Mouse (Mus musculus) lung, postnatal 14 days (tissue): ENCODE measurements around the gene Fgf11.

Experiments used
- DNase-seq: peaks from one replicate; pipeline ENCODE4 v3.0.0; 2021

The Fgf11 gene

GRCm38 (mm10) chr11:69815155-69815554 is 13.5 kb upstream of the Fgf11 start, which contains the start of gene Gm39566:
Gene Gm39566, minus strand, starts transcription at chr11:69815298.
- no peak for DNase-seq

DNA sequence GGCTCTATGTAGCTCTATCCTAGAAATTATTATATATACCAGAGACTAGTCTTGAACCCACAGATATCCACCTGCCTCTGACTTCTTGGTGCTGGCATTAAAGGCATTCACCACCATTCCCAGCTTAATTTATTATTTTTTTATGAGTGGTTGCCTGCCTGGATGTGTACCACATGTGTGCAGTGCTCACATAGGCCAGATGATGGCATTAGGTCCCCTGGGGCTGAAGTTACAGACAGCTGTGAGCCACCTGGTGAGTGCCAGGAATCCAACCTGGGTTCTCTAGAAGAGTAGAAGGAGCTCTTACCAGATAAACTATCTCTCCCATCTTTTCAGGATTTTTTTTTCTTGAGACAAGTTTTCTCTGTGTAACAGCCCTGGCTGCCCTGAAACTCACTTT is 8.6 kb upstream of the Fgf11 start:
- no peak for DNase-seq

DNA sequence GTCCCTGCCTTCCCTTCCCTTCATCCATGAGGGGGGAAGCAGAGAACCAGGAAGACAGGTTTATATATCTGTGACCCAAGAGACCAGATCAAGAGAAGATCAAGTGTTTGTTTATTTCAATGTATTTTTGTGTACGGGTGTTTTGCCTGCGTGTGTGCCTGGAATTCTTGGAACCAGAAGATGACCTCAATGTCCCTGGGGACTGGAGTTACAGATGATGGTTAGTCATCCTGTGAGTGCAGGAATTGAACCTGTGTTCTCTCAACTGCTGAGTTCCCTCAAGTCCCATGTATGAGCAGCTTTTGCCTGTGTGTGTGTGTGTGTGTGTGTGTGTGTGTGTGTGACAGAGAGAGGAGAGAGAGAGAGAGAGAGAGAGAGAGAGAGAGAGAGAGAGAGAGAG is 6.0 kb upstream of the Fgf11 start:
- DNase-seq = no peak

GRCm38 (mm10) chr11:69806378-69806777 is 4.7 kb upstream of the Fgf11 start:
- DNase-seq = no peak

GRCm38 (mm10) chr11:69804972-69805909 is 3.6 kb upstream of the Fgf11 start, which contains the start of gene Tmem102:
Gene Tmem102, minus strand, starts transcription at chr11:69805624.
- DNase-seq = peak; percentile 53

GRCm38 (mm10) chr11:69804652-69804940 is 2.9 kb upstream of the Fgf11 start:
- DNase-seq = peak; percentile 27

GRCm38 (mm10) chr11:69803786-69804651 is 2.4 kb upstream of the Fgf11 start:
- DNase-seq = peak; percentile 78

- no peak for DNase-seq
Observed at GRCm38 (mm10) chr11:69803328-69803727, 1.7 kb upstream of the Fgf11 start.

GRCm38 (mm10) chr11:69802648-69803105 is 1.0 kb upstream of the Fgf11 start:
- DNase-seq = peak; percentile 90

- peak; percentile 67 for DNase-seq
Observed at GRCm38 (mm10) chr11:69800392-69801197, 1.1 kb downstream of the Fgf11 start.

- DNase-seq = no peak
Observed at GRCm38 (mm10) chr11:69800138-69800391, 1.6 kb downstream of the Fgf11 start.

- DNase-seq = no peak
Observed at GRCm38 (mm10) chr11:69799394-69800137, 2.1 kb downstream of the Fgf11 start.

- DNase-seq = no peak
Observed at GRCm38 (mm10) chr11:69797924-69798323, 3.7 kb downstream of the Fgf11 start.

- DNase-seq = no peak
Observed at GRCm38 (mm10) chr11:69795983-69796435, 5.6 kb downstream of the Fgf11 start.

- peak; percentile 95 for DNase-seq
Observed at GRCm38 (mm10) chr11:69795168-69795982, 6.3 kb downstream of the Fgf11 start, which contains the start of gene Chrnb1. Gene Chrnb1, minus strand, starts transcription at chr11:69795943.

GRCm38 (mm10) chr11:69793429-69793828 is 8.2 kb downstream of the Fgf11 start:
- DNase-seq = no peak

DNA sequence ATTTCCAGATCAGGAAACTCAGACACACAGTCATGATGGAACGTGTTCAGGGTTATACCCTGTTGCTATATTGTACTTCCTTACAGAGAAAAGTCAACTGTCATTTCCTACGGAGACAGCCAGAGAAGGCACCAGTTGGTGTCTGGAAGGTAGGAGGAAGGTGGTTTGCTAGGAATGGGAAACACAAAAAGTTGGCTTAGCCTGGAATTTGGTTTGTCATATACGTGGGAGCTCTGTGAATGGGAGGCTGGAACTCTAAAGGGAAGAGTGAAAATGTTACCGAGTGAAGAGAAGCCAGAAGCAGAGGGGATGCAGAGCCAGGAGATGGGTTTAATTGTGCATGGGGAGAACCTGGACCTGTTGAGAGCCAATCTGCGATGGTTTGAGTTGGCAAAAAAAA is 10.2 kb downstream of the Fgf11 start:
- no peak for DNase-seq

DNA sequence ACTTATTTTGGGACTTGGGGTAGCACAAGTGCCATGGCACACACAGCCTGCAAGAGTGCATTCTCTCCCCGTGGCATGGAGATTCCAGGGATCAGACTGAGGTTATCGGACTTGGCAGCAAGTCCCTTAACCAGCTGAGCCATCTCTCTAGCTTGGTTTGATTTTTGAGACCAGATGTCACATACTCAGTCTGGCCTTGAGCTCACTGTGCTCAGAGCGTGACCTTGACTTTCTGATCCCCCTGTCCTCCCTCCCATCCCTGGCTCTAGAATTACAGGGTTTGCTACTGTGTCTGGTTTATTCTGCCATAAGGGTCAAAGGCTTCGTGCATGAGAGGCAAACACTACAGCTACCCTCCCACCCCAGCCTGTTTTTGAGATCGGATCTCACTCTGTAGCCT is 12.2 kb downstream of the Fgf11 start:
- no peak for DNase-seq

- no peak for DNase-seq
Observed at GRCm38 (mm10) chr11:69787306-69787705, 14.4 kb downstream of the Fgf11 start.

- DNase-seq = peak; percentile 67
Observed at GRCm38 (mm10) chr11:69784793-69785272, 16.8 kb downstream of the Fgf11 start.

GRCm38 (mm10) chr11:69781828-69782227 is 19.8 kb downstream of the Fgf11 start:
- DNase-seq = no peak
